Mouse (Mus musculus) hindlimb bud, embryonic 11.5 days (tissue): ENCODE data around the gene Casp1.

Experiments
- DNase-seq: peaks from one replicate; pipeline ENCODE4 v3.0.0-alpha.2; 2012; ENCODE audit warnings: low read depth, low spot score; ENCODE audit errors: extremely low spot score

Gene Casp1

DNA sequence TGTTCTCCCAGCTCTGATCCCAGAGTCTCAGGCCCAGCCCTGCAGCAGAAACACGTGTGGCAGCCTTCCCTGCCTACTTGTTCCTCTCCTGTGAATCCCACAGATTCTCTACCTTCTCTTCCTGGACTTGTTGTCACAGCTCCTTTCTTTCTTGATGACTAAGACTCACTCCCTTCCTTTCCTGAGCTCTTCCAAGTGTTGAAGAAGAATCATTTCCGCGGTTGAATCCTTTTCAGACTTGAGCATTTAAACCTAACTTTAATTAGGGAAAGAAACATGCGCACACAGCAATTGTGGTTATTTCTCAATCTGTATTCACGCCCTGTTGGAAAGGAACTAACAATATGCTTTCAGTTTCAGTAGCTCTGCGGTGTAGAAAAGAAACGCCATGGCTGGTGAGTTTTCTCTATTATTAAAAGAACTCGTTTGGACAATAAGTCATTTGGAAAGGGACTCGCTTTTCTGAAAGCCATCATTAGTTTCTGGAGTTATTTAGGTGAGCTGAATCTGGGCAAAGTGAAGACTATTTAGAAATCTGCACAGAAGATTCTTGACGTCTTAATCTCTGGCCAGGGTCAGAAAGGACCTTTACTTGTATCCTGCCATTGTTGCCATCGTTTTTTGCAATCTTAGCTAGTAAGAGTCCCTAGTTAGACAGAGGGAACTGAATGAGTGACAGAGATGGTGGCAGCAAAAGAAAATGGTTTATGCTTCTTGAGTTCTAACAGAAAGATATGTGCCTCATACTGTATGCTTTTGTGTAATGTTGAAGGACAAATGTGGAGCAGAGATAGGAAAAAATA, at the start of gene Casp1:
Gene Casp1 (plus strand): TSS at position 189 of the 803 bp plus-strand sequence.
- no peak for DNase-seq

DNA sequence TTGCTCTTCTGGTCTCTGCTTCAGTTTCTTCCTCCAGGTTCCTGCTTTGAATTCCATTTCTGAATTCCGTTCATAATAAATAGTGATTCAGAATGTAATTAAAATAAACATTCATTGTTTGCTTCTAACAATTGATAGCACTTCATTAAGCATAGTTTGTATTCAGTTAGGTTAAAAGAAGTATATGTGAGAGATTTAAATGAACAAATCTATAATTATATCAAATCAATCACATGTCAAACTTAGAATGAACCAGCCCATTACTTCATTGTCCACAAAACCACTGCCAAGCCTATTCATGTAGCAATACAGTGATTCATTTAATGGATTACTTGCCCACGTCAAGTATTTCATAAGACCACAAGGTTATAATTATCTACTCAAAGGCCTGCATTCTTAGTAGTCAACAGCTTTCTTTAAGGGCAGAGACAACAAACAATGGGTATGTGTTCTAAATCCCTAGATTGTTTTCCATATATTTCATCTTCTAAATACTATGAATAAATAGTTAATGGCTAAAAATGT, 34.3 kb upstream of the Casp1 start:
- no peak for DNase-seq

DNA sequence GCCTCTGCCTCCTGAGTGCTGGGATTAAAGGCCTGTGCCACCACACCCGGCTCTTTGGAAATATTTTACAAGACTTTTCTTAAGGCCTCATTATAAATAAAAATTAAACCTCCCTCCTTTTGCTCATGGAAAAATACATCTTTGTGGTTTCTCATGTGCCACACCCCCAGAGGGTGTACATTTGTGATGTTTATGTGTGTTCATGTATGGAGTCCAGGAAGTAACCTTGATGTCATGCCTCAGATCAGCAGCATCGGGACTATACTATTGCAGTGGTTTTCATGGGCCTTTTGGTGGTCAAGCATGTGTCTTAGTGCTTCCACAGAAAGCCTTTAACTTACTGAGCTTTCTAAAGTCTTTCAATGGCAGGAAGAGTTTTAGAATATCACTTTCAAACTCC, 28.0 kb upstream of the Casp1 start:
- no peak for DNase-seq

- DNase-seq = no peak
Observed at GRCm38 (mm10) chr9:5270884-5271283, 27.4 kb upstream of the Casp1 start.

GRCm38 (mm10) chr9:5271334-5271845, 26.9 kb upstream of the Casp1 start:
- no peak for DNase-seq

GRCm38 (mm10) chr9:5286071-5286470, 12.2 kb upstream of the Casp1 start:
- no peak for DNase-seq

DNA sequence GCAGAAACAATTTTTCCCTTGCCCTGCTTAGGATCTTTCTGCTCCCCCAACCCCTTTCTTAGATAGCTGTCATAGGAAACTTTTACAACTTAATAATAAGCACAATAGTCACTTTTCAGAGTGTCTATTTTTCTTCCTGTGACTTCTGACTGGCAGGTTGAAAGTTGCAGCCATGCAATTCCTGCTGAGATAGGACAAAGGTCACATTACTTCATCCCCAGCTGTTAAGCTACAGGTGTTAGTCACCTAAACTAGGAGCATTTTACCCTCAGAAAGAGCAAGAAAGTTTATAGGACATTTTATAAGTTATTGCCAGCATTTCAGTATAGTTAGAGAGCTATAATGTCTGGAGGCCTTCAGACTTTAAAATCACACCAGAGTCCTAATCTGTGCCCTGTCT, 11.7 kb upstream of the Casp1 start:
- no peak for DNase-seq

DNA sequence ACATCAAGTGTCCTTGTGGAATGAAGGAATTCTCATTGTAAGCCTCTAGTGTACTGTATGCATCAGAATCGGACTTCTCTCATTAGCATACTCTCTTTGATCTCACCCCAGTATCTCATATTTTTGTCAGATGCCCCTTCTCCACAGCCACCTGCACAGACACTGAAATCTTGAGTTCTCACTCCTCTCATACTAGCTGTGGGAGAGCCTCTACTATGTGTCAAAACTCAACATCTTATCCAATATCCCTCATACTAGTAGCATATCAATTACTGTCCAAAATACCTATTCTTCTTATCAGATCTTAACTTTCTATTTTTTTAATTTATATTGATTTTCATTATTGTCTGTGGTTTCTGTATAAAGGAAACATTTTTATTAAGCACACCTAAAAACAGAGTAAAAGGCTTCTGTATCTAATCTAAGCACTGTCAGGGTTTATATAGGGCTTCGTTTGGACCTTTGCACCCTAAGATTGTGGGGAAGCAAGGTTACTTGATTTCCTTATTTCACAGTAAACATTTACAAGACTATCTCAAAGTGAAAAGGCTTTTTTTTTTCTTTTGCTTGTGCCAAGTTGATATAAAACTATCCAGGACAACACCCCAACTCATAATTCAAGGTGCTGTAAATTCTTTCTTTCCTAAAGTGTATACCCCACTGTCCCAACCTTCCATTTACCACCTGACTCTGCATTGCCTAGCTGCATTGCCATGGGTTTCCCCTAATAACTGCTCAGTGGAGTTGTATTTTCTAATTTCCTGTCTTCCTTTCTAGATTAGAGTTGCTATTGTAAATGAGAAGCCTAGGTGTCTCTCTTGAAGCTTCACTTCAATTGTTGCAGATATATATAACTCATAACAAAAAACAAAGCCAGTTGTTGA, 1.7 kb upstream of the Casp1 start:
- DNase-seq = no peak

GRCm38 (mm10) chr9:5299132-5299381, 740 bp downstream of the Casp1 start:
- DNase-seq = no peak

DNA sequence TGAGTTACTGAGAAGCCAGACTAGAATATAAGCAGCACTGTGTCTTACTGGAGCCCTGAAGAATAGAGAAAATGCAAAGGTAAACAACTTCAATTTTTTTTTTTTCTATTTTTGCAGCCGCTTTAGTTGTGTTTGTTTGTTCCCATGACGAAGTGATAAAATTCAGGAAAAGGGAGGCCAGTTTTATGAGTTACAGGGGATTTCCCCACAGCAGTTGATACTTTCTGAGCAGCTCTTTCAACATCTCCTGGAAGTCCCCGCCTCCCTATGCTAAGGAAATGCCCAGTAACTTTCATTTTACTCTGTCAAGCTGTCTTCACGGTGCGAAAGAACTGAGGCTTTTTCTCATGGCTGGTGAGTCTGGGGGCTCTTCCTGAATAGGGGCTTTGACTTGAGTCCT, 10.2 kb downstream of the Casp1 start, which contains the start of gene Casp4:
Gene Casp4 (plus strand): TSS at position 268 of the 400 bp plus-strand sequence.
- DNase-seq = no peak

DNA sequence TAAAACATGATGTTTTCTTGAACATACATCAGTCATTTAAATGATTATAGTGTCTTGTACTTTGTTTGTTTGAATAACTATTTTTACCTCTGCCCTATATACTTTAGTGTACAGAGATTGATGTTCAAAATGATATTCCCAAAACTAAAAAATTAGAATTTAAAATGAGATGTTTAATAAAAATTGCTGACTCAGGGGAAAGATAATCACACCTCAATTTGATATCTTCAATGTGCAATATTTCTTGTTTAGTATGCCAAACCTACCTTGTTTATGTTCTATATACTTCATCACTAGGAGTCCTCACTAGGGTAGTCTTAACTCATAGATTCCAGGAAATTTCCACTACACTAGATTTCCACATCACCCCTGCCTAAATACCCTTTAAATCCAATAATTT, 11.8 kb downstream of the Casp1 start:
- DNase-seq = no peak

DNA sequence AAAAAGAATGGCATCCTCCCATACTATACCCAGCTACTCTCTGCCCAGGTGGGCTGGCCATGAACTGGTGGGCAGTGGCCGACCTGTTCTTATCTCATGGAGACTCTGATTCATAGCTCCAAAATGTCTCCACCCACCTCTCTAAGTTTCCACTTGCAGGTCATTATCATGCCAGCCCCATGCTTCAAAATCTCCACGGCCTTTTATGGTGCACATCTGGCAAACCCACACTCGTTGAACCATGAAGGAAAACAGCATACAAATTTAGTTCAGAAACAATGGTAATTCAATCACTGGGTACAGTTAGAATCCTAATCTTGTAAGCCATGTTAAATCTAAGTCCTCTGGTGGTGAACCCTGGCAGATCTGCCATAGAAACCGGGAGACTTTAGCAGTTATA, 13.1 kb downstream of the Casp1 start:
- no peak for DNase-seq

GRCm38 (mm10) chr9:5328204-5328603, 29.9 kb downstream of the Casp1 start:
- DNase-seq = no peak

DNA sequence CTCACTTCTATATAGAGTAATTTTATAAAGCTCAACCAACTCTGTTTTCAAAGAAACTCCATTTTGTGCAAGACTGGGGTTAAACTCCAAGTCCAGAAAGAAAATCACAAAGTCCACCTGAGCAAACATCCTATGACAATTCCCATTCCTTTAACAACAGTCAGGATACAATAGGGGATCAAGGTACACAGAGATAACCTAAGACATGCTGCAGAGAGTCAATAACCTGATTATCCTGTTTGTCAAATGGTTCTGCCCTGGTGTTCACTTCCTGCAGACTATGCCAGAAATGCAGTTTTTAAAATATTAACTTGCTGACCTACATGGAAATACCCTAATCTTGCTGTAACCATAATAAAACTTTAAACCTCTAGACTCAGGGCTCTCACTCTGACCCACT, 34.1 kb downstream of the Casp1 start:
- no peak for DNase-seq

DNA sequence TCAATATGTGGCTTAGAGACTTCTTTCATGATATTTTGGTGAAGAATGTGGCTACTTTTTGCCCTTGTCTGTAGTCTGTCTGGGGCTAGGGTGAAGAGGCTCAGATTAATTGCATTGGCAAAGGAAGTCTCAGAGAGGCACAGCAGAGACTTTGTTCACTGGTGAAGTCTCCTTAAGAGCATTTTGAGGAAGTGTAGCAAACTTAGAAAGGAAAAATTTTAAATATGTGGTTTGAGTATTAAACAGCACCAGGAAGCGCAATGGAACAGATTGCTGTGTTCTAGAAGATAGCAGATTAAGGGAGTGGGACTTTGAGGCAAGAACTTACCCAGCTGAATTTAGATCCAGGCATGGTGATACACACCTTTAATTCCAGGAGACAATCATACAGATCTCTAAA, 35.1 kb downstream of the Casp1 start:
- no peak for DNase-seq

DNA sequence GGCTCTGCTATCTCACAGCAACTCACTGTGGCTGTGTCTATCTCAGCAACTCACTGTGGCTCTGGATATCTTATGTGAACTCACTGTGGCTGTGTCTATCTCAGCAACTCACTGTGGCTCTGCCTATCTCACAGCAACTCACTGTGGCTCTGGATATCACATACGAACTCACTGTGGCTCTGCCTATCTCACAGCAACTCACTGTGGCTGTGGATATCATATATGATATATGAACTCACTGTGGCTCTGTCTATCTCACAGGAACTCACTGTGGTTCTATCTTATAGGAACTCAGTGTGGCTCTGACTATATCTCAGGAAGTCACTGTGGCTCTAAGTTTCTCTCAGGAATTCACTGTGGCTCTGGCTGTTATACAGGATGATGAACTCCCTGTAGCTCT, 44.8 kb downstream of the Casp1 start:
- DNase-seq = no peak

- no peak for DNase-seq
Observed at GRCm38 (mm10) chr9:5344090-5344489, 45.8 kb downstream of the Casp1 start.

GRCm38 (mm10) chr9:5345291-5345898, 47.1 kb downstream of the Casp1 start, which contains the start of gene Casp12:
Gene Casp12 (plus strand): TSS chr9:5345430.
- DNase-seq = no peak

DNA sequence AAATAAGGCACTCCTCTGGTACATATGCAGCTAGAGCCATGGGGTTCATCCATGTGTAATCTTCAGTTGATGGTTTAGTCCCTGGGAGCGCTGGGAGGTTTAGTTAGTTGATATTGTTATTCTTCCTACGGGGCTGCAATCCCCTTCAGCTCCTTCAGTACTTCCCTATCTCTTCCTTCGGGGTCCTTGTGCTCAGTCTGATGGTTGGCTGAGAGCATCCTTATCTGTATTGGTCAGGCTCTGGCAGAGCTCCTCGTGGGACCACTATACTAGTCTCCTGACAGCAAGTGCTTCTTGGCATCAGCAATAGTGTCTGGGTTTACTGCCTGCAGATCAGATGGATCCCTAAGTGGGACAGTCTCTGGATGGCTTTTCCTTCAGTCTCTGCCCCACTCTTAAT, 49.1 kb downstream of the Casp1 start:
- no peak for DNase-seq

DNA sequence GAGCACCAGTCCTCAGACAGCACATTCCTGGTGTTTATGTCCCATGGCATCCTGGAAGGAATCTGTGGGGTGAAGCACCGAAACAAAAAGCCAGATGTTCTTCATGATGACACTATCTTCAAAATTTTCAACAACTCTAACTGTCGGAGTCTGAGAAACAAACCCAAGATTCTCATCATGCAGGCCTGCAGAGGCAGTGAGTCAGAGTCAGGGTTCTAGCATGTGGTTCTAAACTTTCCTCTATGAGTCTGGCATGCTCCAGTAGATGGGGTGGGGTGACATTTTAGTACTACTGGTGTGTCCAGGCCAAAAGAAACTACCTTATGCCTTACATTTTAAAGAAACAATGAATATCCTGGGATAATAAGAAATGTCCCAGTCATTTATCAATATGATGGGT, 55.4 kb downstream of the Casp1 start:
- DNase-seq = no peak

DNA sequence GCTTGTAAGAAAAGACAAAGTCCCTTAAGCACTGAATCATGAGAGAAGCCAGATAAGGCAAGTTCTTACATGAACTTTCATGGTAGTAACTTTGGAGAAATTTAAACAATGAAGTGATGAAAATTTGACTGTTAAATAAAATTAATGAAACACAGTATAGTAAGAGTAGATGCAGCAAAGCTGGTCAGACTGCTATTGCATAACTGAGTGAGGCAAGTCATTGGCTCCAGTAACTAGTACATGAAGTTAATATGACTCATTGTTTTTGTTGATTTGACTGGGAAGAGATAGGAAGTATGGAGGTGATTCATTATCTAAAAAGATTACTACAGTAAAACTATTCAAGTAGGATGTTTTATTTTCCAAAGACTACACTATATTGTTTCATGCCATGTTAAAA, 58.5 kb downstream of the Casp1 start:
- no peak for DNase-seq
